ENCODE assay signal across 19 mouse cellular contexts in genomic region chr1:109948571-109948970, GRCm38 (mm10). TPM values are rescaled to one million over a fixed set of nuclear protein-coding genes. Genes with fewer than 3 reads are reported as not detected.
A peak's percentile ranks its signal among the peaks of the same experiment; 100 is the strongest.
DNase-seq lines count a peak whose midpoint lies in the region; ATAC-seq lines count a peak whose summit lies in the region.
"Had no signal": no experiment of that assay in that cellular context is flagged by ENCODE, and none has a peak within 500 bp of the region (broad histone marks: within the 10 kb centered on the region; RNA-seq: fewer than 3 reads in every experiment).

No protein-coding gene starts in this region.

- DNase-seq in forebrain, embryonic 10.5 days (ENCODE audit: extremely low spot score, low spot score), result no peak
- peak; percentile 14 for DNase-seq in retina, embryonic 14.5 days (ENCODE audit: low spot score)
- no peak for DNase-seq in retina, postnatal 1 day
- DNase-seq in forebrain, embryonic 14.5 days (ENCODE audit: low spot score), result peak; percentile 66
- DNase-seq in lung, postnatal 36 days, result no peak
- DNase-seq in heart, adult 8-10 months (ENCODE audit: low spot score), result no peak
- DNase-seq: kidney, adult 2 months; kidney, postnatal 36 days; lung, postnatal 10 days had no signal

- WGBS in forebrain, embryonic 12.5 days, result 59% methylated on average over 2 of the region's 2 CpGs
- 83% methylated on average over 2 of the region's 2 CpGs for WGBS in forebrain, embryonic 10.5 days
- WGBS in forebrain, embryonic 14.5 days, result 50% methylated on average over 2 of the region's 2 CpGs
- WGBS in kidney, embryonic 16.5 days, result 87% methylated on average over 2 of the region's 2 CpGs

- H3K36me3 ChIP-seq in forebrain, embryonic 12.5 days (replicated peaks), result no peaks in the 10 kb centered on the region
- H3K36me3 ChIP-seq in forebrain, embryonic 10.5 days (replicated peaks), result no peaks in the 10 kb centered on the region
- no peaks in the 10 kb centered on the region for H3K36me3 ChIP-seq in forebrain, embryonic 14.5 days (ENCODE audit: control insufficient read depth, insufficient read depth, low read length)
- H3K36me3 ChIP-seq in kidney, embryonic 16.5 days (ENCODE audit: insufficient read depth, low read length), result no peaks in the 10 kb centered on the region
- H3K36me3 ChIP-seq: embryonic facial prominence, embryonic 15.5 days; limb, embryonic 12.5 days had no signal

- H3K27ac ChIP-seq in forebrain, embryonic 12.5 days, result no peak overlapping the region
- no peak overlapping the region for H3K27ac ChIP-seq in forebrain, embryonic 10.5 days
- H3K27ac ChIP-seq in forebrain, embryonic 14.5 days (ENCODE audit: low read depth, low read length), result no peak overlapping the region
- no peak overlapping the region for H3K27ac ChIP-seq in kidney, embryonic 16.5 days (ENCODE audit: low read length)
- H3K27ac ChIP-seq: embryonic facial prominence, embryonic 15.5 days; limb, embryonic 12.5 days; liver, embryonic 14.5 days had no signal

- 0 out of 2 replicates have a peak, but pooled peaks have one; percentile 23 for ATAC-seq in forebrain, embryonic 12.5 days (ENCODE audit: low FRiP score)
- ATAC-seq in forebrain, embryonic 14.5 days, result peak; percentile 75; the same call in 1 of the 2 replicates
- ATAC-seq in kidney, embryonic 16.5 days (ENCODE audit: low FRiP score, low TSS enrichment), result no peak
- ATAC-seq: activated CD4-positive, CD25-positive, alpha-beta regulatory T cell, adult 4 months had no signal

- no peaks in the 10 kb centered on the region for H3K4me1 ChIP-seq in forebrain, embryonic 12.5 days
- no peaks in the 10 kb centered on the region for H3K4me1 ChIP-seq in forebrain, embryonic 10.5 days
- no peaks in the 10 kb centered on the region for H3K4me1 ChIP-seq in forebrain, embryonic 14.5 days (ENCODE audit: control insufficient read depth, insufficient read depth, low read length)
- H3K4me1 ChIP-seq in kidney, embryonic 16.5 days (ENCODE audit: insufficient read depth, low read length), result no peaks in the 10 kb centered on the region
- H3K4me1 ChIP-seq: embryonic facial prominence, embryonic 15.5 days; limb, embryonic 12.5 days had no signal

- no peaks in the 10 kb centered on the region for H3K27me3 ChIP-seq in forebrain, embryonic 12.5 days
- H3K27me3 ChIP-seq in forebrain, embryonic 10.5 days (ENCODE audit: poor library complexity, severe bottlenecking), result no peaks in the 10 kb centered on the region
- H3K27me3 ChIP-seq in forebrain, embryonic 14.5 days (replicated peaks; ENCODE audit: control insufficient read depth, insufficient read depth, low read length), result no peaks in the 10 kb centered on the region
- H3K27me3 ChIP-seq in kidney, embryonic 16.5 days (ENCODE audit: insufficient read depth, low read length), result no peaks in the 10 kb centered on the region
- H3K27me3 ChIP-seq: embryonic facial prominence, embryonic 15.5 days; limb, embryonic 12.5 days had no signal

- no peak overlapping the region for H3K4me2 ChIP-seq in forebrain, embryonic 12.5 days
- H3K4me2 ChIP-seq in forebrain, embryonic 14.5 days (ENCODE audit: low read length), result no peak overlapping the region
- no peak overlapping the region for H3K4me2 ChIP-seq in kidney, embryonic 16.5 days (replicated peaks; ENCODE audit: low read depth, low read length)
- H3K4me2 ChIP-seq: embryonic facial prominence, embryonic 15.5 days; limb, embryonic 12.5 days had no signal

- no peak overlapping the region for H3K4me3 ChIP-seq in forebrain, embryonic 12.5 days (replicated peaks)
- H3K4me3 ChIP-seq in forebrain, embryonic 10.5 days, result no peak overlapping the region
- H3K4me3 ChIP-seq in forebrain, embryonic 14.5 days (ENCODE audit: low read depth, low read length), result no peak overlapping the region
- no peak overlapping the region for H3K4me3 ChIP-seq in kidney, embryonic 16.5 days (ENCODE audit: low read length)
- H3K4me3 ChIP-seq: embryonic facial prominence, embryonic 15.5 days; limb, embryonic 12.5 days had no signal

- no peak overlapping the region for H3K9ac ChIP-seq in forebrain, embryonic 12.5 days
- no peak overlapping the region for H3K9ac ChIP-seq in forebrain, embryonic 14.5 days (ENCODE audit: low read length)
- no peak overlapping the region for H3K9ac ChIP-seq in kidney, embryonic 16.5 days (replicated peaks; ENCODE audit: low read length)
- H3K9ac ChIP-seq: embryonic facial prominence, embryonic 15.5 days; limb, embryonic 12.5 days; liver, embryonic 14.5 days had no signal

- H3K9me3 ChIP-seq in forebrain, embryonic 12.5 days, result no peaks in the 10 kb centered on the region
- H3K9me3 ChIP-seq in forebrain, embryonic 10.5 days, result no peaks in the 10 kb centered on the region
- no peaks in the 10 kb centered on the region for H3K9me3 ChIP-seq in forebrain, embryonic 14.5 days (replicated peaks; ENCODE audit: control insufficient read depth, low read length)
- no peaks in the 10 kb centered on the region for H3K9me3 ChIP-seq in kidney, embryonic 16.5 days (ENCODE audit: low read length)
- H3K9me3 ChIP-seq: embryonic facial prominence, embryonic 15.5 days; limb, embryonic 12.5 days had no signal

RNA-seq across cellular contexts. Expression of gene Cdh7, which starts 33.7 kb away (rescaled TPM):
- polyA plus RNA-seq in forebrain, embryonic 12.5 days (2016; fragmentation: Nextera tagmentation; extraction: Ambion mirVana), result 11.9 and 15.2 TPM in 2 replicates
- 3.3 and 6.4 TPM in 2 replicates for polyA plus RNA-seq in forebrain, embryonic 10.5 days (2016; fragmentation: Nextera tagmentation; extraction: Ambion mirVana)
- polyA plus RNA-seq in forebrain, embryonic 14.5 days (2014; fragmentation: Nextera tagmentation; extraction: Ambion mirVana), result 7.7 and 12.4 TPM in 2 replicates
- 0.10 and 0.19 TPM in 2 replicates for polyA plus RNA-seq in kidney, embryonic 16.5 days (2015; fragmentation: Nextera tagmentation; extraction: Ambion mirVana)
- total RNA-seq in heart, adult 8-10 months (2022), result not detected
- total RNA-seq: hematopoietic stem cell, adult 5-6 weeks; megakaryocyte-erythroid progenitor cell, adult 5-6 weeks had no signal
- polyA plus RNA-seq: activated CD4-positive, CD25-positive, alpha-beta regulatory T cell, adult 4 months; gonadal fat pad, adult 2 months; heart, embryonic 14.5 days; kidney, adult 2 months had no signal

Comparison
In these comparisons a context has a peak if more than half of its experiments do, and no peak if none do; other contexts are left out.
1. DNase-seq: peak in retina, embryonic 14.5 days (single experiment) and forebrain, embryonic 14.5 days (single experiment); none in forebrain, embryonic 10.5 days (single experiment), retina, postnatal 1 day (single experiment), lung, postnatal 36 days (single experiment) and heart, adult 8-10 months (single experiment).